Mouse (Mus musculus) right cerebral cortex, postnatal 10 days (tissue): ENCODE measurements around the gene Ahcyl2.

Experiments used
- DNase-seq, 2 experiments: peaks; one replicate each; pipeline ENCODE4 v3.0.0; 2021; ENCODE audit warnings: low spot score in 2 of 2

Gene Ahcyl2

DNA sequence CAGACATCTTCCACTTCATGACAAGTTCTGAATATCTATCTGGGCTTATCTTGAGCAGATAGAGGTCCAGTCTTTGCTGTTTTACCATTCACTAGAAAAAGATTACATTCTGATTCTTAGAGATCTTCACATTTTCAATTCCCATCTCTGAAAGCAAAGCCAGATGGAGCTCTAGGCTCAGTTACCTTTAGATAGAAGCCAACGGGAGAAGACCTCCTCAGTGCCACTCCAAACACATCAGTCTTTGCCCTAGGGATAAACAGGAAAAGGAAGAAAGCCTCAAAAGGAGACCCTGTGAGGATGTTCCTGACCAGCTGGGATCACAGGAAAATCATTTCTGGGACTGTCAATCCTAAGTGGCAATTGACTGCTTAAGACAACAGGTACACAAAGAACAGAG lies 145.9 kb downstream of the Ahcyl2 start:
- DNase-seq, result no peak

DNA sequence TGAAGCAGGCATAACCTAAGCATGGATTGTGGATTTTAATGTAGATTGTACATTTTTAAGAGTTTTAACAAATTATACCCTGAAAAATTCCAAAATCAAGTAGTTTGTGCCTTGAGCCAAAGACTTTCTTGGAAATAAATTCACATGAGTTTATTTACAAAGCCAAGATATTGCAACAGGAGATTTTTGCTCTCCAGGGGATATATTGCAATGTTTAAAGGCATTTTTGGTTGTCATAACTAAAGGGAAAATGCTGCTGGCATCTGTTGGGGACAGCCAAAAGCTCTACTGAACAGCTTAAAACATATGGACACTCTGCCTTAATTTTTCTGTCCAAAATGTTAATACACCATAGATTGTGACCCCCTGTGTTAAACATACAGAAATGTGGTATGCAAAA lies 146.3 kb downstream of the Ahcyl2 start:
- no peak for DNase-seq

- DNase-seq, result no peak
Observed at GRCm38 (mm10) chr6:29915836-29916235, 148.0 kb downstream of the Ahcyl2 start.

- peak; percentile 94 to 96 for DNase-seq
Observed at GRCm38 (mm10) chr6:29916530-29917382, 148.9 kb downstream of the Ahcyl2 start, which contains the start of gene Strip2. Gene Strip2, plus strand, starts transcription at chr6:29917012.

DNA sequence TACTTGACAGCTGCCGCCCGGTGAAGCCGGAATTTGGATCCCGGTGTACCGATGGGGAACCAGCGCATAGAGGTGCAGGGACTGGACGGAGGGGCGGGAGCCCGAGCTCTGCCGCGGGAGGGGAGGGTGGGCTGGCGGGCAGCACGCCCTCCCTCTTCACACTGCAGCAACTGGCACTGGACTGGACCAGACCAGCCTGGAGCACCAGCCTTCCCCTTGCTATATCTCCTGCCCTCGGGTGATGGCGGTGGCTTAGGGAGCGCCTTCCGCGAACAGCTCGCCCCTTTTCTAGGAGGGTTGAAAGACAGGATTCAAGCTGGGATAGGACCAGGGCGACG lies 149.5 kb downstream of the Ahcyl2 start:
- peak; percentile 31 to 39 for DNase-seq

- DNase-seq, result no peak
Observed at GRCm38 (mm10) chr6:29917947-29918346, 150.1 kb downstream of the Ahcyl2 start.

DNA sequence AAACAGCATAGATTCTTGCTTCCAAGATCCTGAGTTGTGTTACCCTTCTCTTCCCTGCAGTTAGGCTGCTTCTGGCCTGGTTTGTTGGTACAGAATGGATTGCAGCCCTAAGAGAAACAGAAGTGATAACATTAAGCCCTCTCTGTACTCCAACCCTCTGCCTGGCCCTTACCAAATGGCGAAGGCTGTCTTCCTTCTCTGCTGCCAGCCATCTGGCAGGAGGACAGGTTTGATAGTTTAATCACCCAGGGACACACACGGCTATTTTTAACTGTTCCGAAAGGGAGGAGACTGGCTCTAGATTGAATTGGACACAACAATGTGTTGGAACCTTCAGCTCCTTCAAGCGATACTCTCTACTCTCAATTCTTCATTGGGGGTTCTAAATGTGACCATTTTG lies 155.7 kb downstream of the Ahcyl2 start:
- DNase-seq, result no peak

DNA sequence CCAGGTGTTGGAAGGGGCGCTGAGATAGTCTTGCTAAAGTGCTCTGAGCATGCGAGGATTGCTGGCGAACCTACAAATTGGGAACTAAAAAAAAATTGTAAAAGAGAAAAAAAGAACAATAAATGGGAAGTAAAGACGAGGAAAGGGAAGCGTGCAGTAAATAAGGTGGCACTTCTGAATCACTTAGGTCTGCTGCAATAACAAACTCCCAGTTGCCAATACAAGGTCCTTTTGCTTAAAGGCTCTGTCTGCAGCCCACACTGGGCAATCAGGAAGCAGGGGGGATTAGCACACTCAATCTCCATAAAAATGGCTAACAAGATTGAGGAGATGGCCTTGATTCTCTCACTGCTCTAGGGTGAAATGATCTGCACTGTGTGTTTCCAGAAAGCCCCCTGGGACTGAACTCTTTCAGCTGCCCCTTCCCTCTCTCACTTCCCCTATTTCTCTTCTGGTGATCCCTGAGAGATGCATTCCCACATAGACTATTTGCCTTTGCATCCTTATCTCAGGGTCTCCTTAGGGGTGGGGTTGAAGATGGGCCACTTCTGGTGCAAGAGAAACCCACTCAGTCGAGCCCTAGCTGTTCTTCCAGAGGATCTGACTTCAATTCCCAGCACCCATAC lies 157.9 kb downstream of the Ahcyl2 start:
- no peak for DNase-seq

- no peak for DNase-seq
Observed at GRCm38 (mm10) chr6:29930087-29930486, 162.3 kb downstream of the Ahcyl2 start.

DNA sequence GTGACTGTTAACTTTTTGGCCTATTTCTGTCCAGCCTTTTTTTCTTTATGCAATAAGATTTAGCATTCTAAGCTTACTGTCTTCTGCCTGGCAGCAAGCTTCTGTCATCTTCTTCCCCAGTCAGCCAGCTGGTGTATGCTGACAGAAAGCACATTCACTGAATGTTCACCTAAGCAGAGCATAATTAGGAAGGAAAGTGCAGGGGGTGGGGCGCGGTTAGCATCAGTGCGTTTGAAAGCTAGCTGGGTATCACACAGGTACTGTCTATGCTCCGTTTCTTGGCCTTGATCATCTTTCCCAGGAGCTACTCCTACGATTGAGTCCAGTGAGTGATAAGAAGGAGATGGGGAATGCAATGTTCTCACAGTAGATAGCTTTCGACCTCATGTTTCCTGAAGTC lies 162.9 kb downstream of the Ahcyl2 start:
- peak; percentile 44 to 48 for DNase-seq

DNA sequence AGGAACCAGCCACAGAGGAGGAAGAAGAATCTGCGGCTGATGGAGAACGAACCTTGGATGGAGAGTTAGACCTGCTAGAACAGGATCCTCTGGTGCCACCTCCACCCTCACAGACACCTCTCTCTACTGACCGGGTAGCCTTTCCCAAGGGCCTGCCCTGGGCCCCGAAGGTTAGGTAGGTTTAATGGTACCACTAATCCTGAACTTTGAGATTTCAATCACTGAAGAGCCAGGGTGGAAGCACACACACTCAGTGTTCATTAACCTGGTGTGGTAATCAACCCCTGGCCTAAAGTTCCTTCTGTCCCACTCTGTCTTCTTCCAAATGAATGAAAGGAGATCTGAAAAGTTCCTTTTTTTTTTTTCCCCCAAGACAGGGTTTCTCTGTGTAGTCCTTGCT lies 163.4 kb downstream of the Ahcyl2 start:
- DNase-seq, result no peak

DNA sequence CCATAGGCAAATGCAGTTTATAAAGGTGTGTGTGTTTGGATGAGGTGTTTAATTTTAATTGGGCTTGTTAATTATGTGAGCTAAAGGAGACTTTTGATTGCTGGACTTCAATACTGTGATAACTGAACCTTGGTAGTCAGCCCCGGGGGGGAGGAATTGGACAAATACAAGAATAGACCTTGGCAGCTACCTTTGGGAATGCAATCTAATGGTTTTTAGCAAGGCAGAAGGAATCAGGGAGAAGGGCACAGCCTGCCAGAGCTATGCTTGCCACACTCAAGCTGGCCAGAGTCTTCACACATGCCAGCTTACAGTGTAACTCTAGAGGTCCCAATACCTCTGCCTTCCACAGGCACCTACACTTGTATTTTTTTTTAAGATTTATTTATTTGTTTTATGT lies 167.9 kb downstream of the Ahcyl2 start:
- no peak for DNase-seq

- DNase-seq, result no peak
Observed at GRCm38 (mm10) chr6:29940428-29940827, 172.6 kb downstream of the Ahcyl2 start.

GRCm38 (mm10) chr6:29941036-29941435 lies 173.2 kb downstream of the Ahcyl2 start:
- no peak for DNase-seq

GRCm38 (mm10) chr6:29944465-29944864 lies 176.7 kb downstream of the Ahcyl2 start:
- DNase-seq, result no peak

GRCm38 (mm10) chr6:29946568-29946967 lies 178.8 kb downstream of the Ahcyl2 start:
- no peak for DNase-seq

- no peak for DNase-seq
Observed at GRCm38 (mm10) chr6:29947823-29948222, 180.0 kb downstream of the Ahcyl2 start.

DNA sequence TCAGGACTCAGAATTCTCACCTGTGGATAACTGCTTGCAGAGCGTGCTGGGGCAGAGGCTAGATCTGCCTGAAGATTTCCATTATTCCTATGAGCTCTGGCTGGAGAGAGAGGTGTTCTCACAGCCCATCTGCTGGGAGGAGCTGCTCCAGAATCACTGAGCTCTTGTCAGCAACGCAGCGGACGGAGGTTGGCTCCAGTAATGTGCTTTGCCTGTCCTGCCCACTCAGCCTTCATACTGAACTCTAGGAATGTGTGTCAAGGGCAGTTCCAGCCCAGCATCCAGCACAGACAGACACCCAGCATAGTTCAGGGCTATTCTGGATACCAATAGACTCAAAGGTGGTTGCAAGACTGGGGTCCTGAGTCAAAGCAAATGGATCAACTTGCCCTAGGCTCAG lies 188.9 kb downstream of the Ahcyl2 start:
- DNase-seq, result peak in 1 of 2 experiments; percentile 26

- DNase-seq, result no peak
Observed at GRCm38 (mm10) chr6:29958669-29959068, 190.9 kb downstream of the Ahcyl2 start.

GRCm38 (mm10) chr6:29961081-29961480 lies 193.3 kb downstream of the Ahcyl2 start:
- no peak for DNase-seq
